Mouse (Mus musculus) forebrain, embryonic 16.5 days (tissue): Measurements from ENCODE around the gene Icam1. TPM values are rescaled to one million over a fixed set of nuclear protein-coding genes. Genes with fewer than 3 reads are reported as not detected.
"Not testable (repeated sequence)": the region's sequence is repeated elsewhere in the genome, so short reads cannot be mapped to it uniquely, and the experiment has no call there.

Experiments used
- ATAC-seq: fragments of 200-750 bp; cut with Nextera tagmentation; 2 replicates; pipeline ENCODE4 v1.8.0; 2017; ENCODE audit warnings: mild to moderate bottlenecking, moderate library complexity
- H3K27ac ChIP-seq: fragments of 300-500 bp; sonication (generic); 2 replicates; pipeline ENCODE4 v1.5.1; 2014; ENCODE audit warnings: low read length, control low read depth
- H3K27me3 ChIP-seq: fragments of 300-500 bp; sonication (generic); replicated peaks from 2 replicates; pipeline ENCODE4 v1.6.1; 2014; ENCODE audit warnings: low read length; ENCODE audit not compliant: control insufficient read depth, insufficient read depth
- H3K36me3 ChIP-seq: fragments of 300-500 bp; sonication (generic); 2 replicates; pipeline ENCODE4 v1.6.1; 2014; ENCODE audit not compliant: control insufficient read depth, insufficient read depth
- H3K4me1 ChIP-seq: fragments of 300-500 bp; sonication (generic); replicated peaks from 2 replicates; pipeline ENCODE4 v1.6.1; 2014; ENCODE audit warnings: low read length; ENCODE audit not compliant: control insufficient read depth, insufficient read depth
- H3K4me2 ChIP-seq: fragments of 300-500 bp; sonication (generic); 2 replicates; pipeline ENCODE4 v1.6.1; 2014; ENCODE audit warnings: mild to moderate bottlenecking, low read length, control low read depth
- H3K4me3 ChIP-seq: fragments of 300-500 bp; sonication (generic); replicated peaks from 2 replicates; pipeline ENCODE4 v1.5.1; 2014; ENCODE audit warnings: mild to moderate bottlenecking, low read length, control low read depth
- H3K9ac ChIP-seq: fragments of 300-500 bp; sonication (generic); replicated peaks from 2 replicates; pipeline ENCODE4 v1.6.1; 2014; ENCODE audit warnings: low read depth, low read length, control low read depth
- H3K9me3 ChIP-seq: fragments of 300-500 bp; sonication (generic); 2 replicates; pipeline ENCODE4 v1.6.1; 2016; ENCODE audit warnings: low read length; ENCODE audit not compliant: control insufficient read depth
- WGBS: fragments of 180-500 bp; shearing (Covaris S2); extraction: QIAGEN DNeasy Blood & Tissue Kit; methylation state at CpG from one replicate; pipeline ENCODE4 v1.1.7; 2014; 5-methylcytosine and 5-hydroxymethylcytosine counted together
- polyA plus RNA-seq: library from polyadenylated mRNA; unstranded; fragments of >200 nt; fragmentation: Nextera tagmentation; extraction: Ambion mirVana; gene quantifications from 2 replicates; pipeline ENCODE4 v1.2.1, GENCODE M21; 2015

Gene Icam1
- polyA plus RNA-seq, 1 experiment from 2014 or later: 3.3 TPM

- no peak for ATAC-seq
- H3K4me3 ChIP-seq: no peak overlapping the region
- no peaks in the 10 kb centered on the region for H3K27me3 ChIP-seq
- H3K27ac ChIP-seq: no peak overlapping the region
- H3K36me3 ChIP-seq: no peaks in the 10 kb centered on the region
- WGBS: 27% methylated on average over 7 of the region's 7 CpGs
- H3K9me3 ChIP-seq: no peaks in the 10 kb centered on the region
- H3K4me2 ChIP-seq: no peak overlapping the region
- 0 out of 2 replicates have a peak, but pooled peaks cover 3% of the 10 kb centered on the region for H3K4me1 ChIP-seq
- H3K9ac ChIP-seq: no peak overlapping the region
Measured at GRCm38 (mm10) chr9:20987953-20988352, 27.8 kb upstream of the Icam1 start.

GRCm38 (mm10) chr9:20990861-20991260, 24.9 kb upstream of the Icam1 start:
- Histone ChIP-seq H3K4me2 (no peak overlapping the region), H3K4me1 (0 out of 2 replicates have a peak, but pooled peaks cover 3% of the 10 kb centered on the region), H3K9ac (no peak overlapping the region), H3K4me3 (no peak overlapping the region), H3K36me3 (no peaks in the 10 kb centered on the region), H3K27me3 (no peaks in the 10 kb centered on the region), H3K27ac (no peak overlapping the region), H3K9me3 (no peaks in the 10 kb centered on the region)
- ATAC-seq: no peak
- WGBS: 1% methylated on average over 10 of the region's 10 CpGs

GRCm38 (mm10) chr9:20991587-20991986, 24.2 kb upstream of the Icam1 start:
- H3K36me3 ChIP-seq: no peaks in the 10 kb centered on the region
- no peak overlapping the region for H3K4me3 ChIP-seq
- H3K27me3 ChIP-seq: no peaks in the 10 kb centered on the region
- WGBS: 94% methylated on average over 4 of the region's 4 CpGs
- 0 out of 2 replicates have a peak, but pooled peaks cover 3% of the 10 kb centered on the region for H3K4me1 ChIP-seq
- H3K27ac ChIP-seq: no peak overlapping the region
- ATAC-seq: no peak
- H3K9ac ChIP-seq: no peak overlapping the region
- no peak overlapping the region for H3K4me2 ChIP-seq
- no peaks in the 10 kb centered on the region for H3K9me3 ChIP-seq

- Histone ChIP-seq H3K4me2 (no peak overlapping the region), H3K9me3 (no peaks in the 10 kb centered on the region), H3K4me1 (0 out of 2 replicates have a peak, but pooled peaks cover 3% of the 10 kb centered on the region), H3K4me3 (no peak overlapping the region), H3K9ac (no peak overlapping the region), H3K36me3 (no peaks in the 10 kb centered on the region), H3K27ac (no peak overlapping the region), H3K27me3 (no peaks in the 10 kb centered on the region)
- no peak for ATAC-seq
- 51% methylated on average over 5 of the region's 5 CpGs for WGBS
Measured at GRCm38 (mm10) chr9:20993165-20993898, 22.5 kb upstream of the Icam1 start.

GRCm38 (mm10) chr9:20995069-20995468, 20.7 kb upstream of the Icam1 start:
- H3K9ac ChIP-seq: no peak overlapping the region
- H3K4me3 ChIP-seq: no peak overlapping the region
- ATAC-seq: no peak
- no peaks in the 10 kb centered on the region for H3K9me3 ChIP-seq
- H3K36me3 ChIP-seq: no peaks in the 10 kb centered on the region
- 0 out of 2 replicates have a peak, but pooled peaks cover 3% of the 10 kb centered on the region for H3K4me1 ChIP-seq
- no peaks in the 10 kb centered on the region for H3K27me3 ChIP-seq
- H3K4me2 ChIP-seq: no peak overlapping the region
- no peak overlapping the region for H3K27ac ChIP-seq
- 49% methylated on average over 3 of the region's 3 CpGs for WGBS

GRCm38 (mm10) chr9:20997065-20997464, 18.7 kb upstream of the Icam1 start:
- Histone ChIP-seq H3K9me3 (no peaks in the 10 kb centered on the region), H3K4me2 (no peak overlapping the region), H3K27ac (no peak overlapping the region), H3K4me3 (no peak overlapping the region), H3K9ac (no peak overlapping the region), H3K36me3 (no peaks in the 10 kb centered on the region), H3K27me3 (no peaks in the 10 kb centered on the region), H3K4me1 (no peaks in the 10 kb centered on the region)
- 89% methylated on average over 8 of the region's 8 CpGs for WGBS
- no peak for ATAC-seq

- not testable (repeated sequence) for H3K4me1 ChIP-seq, H3K9me3 ChIP-seq, H3K36me3 ChIP-seq, H3K27ac ChIP-seq, H3K4me3 ChIP-seq, H3K27me3 ChIP-seq, H3K9ac ChIP-seq, ATAC-seq, H3K4me2 ChIP-seq
- WGBS: 71% methylated on average over 1 of the region's 1 CpGs
Measured at GRCm38 (mm10) chr9:20998337-20998736, 17.4 kb upstream of the Icam1 start.

GRCm38 (mm10) chr9:21000811-21001210, 15.0 kb upstream of the Icam1 start:
- H3K4me3 ChIP-seq: no peak overlapping the region
- no peak for ATAC-seq
- no peak overlapping the region for H3K4me2 ChIP-seq

GRCm38 (mm10) chr9:21001651-21002200, 14.1 kb upstream of the Icam1 start:
- Histone ChIP-seq H3K9me3 (no peaks in the 10 kb centered on the region), H3K27ac (no peak overlapping the region), H3K36me3 (peaks cover 4% of the 10 kb centered on the region; the same call in 1 of the 2 replicates), H3K27me3 (no peaks in the 10 kb centered on the region), H3K9ac (no peak overlapping the region), H3K4me2 (no peak overlapping the region), H3K4me1 (peaks cover 7% of the 10 kb centered on the region), H3K4me3 (no peak overlapping the region)
- ATAC-seq: no peak
- 80% methylated on average over 6 of the region's 6 CpGs for WGBS

More at GRCm38 (mm10) chr9:21000811-21001210, 15.0 kb upstream of the Icam1 start:
- H3K4me1 ChIP-seq: peaks cover 7% of the 10 kb centered on the region
- H3K27ac ChIP-seq: no peak overlapping the region
- H3K27me3 ChIP-seq: no peaks in the 10 kb centered on the region
- no peaks in the 10 kb centered on the region for H3K9me3 ChIP-seq
- no peak overlapping the region for H3K9ac ChIP-seq
- no peaks in the 10 kb centered on the region for H3K36me3 ChIP-seq
